Mouse (Mus musculus): ENCODE results near the gene Shank3. TPM values are rescaled to one million over a fixed set of nuclear protein-coding genes. Genes with fewer than 3 reads are reported as not detected.

The Shank3 gene
- polyA plus RNA-seq, 2 experiments = 0.39 to 2.1 TPM

DNA sequence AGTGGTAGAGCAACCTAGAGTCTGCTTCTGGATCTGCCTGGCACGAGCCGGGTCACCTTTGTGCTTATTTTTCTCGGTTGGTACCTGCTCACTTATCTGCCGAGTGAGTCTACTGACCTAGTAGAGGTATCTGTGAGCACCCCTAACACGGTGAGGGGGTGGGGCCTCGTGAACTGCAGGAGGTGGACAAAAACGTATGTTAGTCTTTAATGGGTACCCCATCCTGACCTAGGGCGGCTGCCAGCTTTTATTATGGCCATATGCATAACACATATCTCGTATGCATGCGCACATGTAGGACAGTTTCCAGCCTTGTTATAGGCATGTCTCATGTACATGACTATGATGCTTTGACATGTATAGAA lies 34.4 kb downstream of the Shank3 start:
- H3K9me3 ChIP-seq (ENCODE audit: control insufficient read depth, low read length) = no peaks in the 10 kb centered on the region
- H3K4me3 ChIP-seq (ENCODE audit: insufficient read depth in 1 of 2, low read depth in 2 of 2, low read length in 2 of 2) = no peak overlapping the region
- H3K36me3 ChIP-seq (replicated peaks; ENCODE audit: control insufficient read depth, insufficient read depth, low read depth) = no peaks in the 10 kb centered on the region
- H3K4me1 ChIP-seq (replicated peaks; ENCODE audit: control insufficient read depth in 2 of 2, insufficient read depth in 2 of 2, low read length in 1 of 2) = no peaks in the 10 kb centered on the region
- no peak overlapping the region for H3K27ac ChIP-seq
- H3K9ac ChIP-seq (replicated peaks) = no peak overlapping the region
- no peak for DNase-seq (ENCODE audit: low read depth in 3 of 3, low spot score in 3 of 3)
- H3K4me2 ChIP-seq (ENCODE audit: low read depth) = no peak overlapping the region
- TF ChIP-seq EP300 (IDR thresholded peaks at IDR 0.05; ENCODE audit: low read depth) = no peak
- TF ChIP-seq CTCF (IDR thresholded peaks at IDR 0.05; ENCODE audit: low read depth) = no peak
- H3K27me3 ChIP-seq (ENCODE audit: control insufficient read depth, insufficient read depth, low read length) = no peaks in the 10 kb centered on the region
- WGBS (ENCODE audit: insufficient replicate concordance) = 79% methylated on average over 10 of the region's 10 CpGs
- no peak for ATAC-seq (ENCODE audit: insufficient read depth)

GRCm38 (mm10) chr15:89544171-89544570 lies 44.7 kb downstream of the Shank3 start:
- Histone ChIP-seq H3K4me1 (replicated peaks; ENCODE audit: control insufficient read depth in 2 of 2, insufficient read depth in 2 of 2, low read length in 1 of 2) (no peaks in the 10 kb centered on the region), H3K4me3 (ENCODE audit: insufficient read depth in 1 of 2, low read depth in 2 of 2, low read length in 2 of 2) (no peak overlapping the region), H3K9me3 (ENCODE audit: control insufficient read depth, low read length) (no peaks in the 10 kb centered on the region), H3K4me2 (ENCODE audit: low read depth) (no peak overlapping the region), H3K27me3 (ENCODE audit: control insufficient read depth, insufficient read depth, low read length) (no peaks in the 10 kb centered on the region), H3K27ac (no peak overlapping the region), H3K9ac (replicated peaks) (no peak overlapping the region), H3K36me3 (replicated peaks; ENCODE audit: control insufficient read depth, insufficient read depth, low read depth) (no peaks in the 10 kb centered on the region)
- DNase-seq (ENCODE audit: low read depth in 3 of 3, low spot score in 3 of 3) (no peak), ATAC-seq (ENCODE audit: insufficient read depth) (no peak)
- TF ChIP-seq EP300 (IDR thresholded peaks at IDR 0.05; ENCODE audit: low read depth) = no peak
- no peak for TF ChIP-seq CTCF (IDR thresholded peaks at IDR 0.05; ENCODE audit: low read depth)
- 75% methylated on average over 7 of the region's 7 CpGs for WGBS (ENCODE audit: insufficient replicate concordance)

- WGBS (ENCODE audit: insufficient replicate concordance) = 62% methylated on average over 8 of the region's 8 CpGs
- H3K27ac ChIP-seq = no peak overlapping the region
- no peaks in the 10 kb centered on the region for H3K27me3 ChIP-seq (ENCODE audit: control insufficient read depth, insufficient read depth, low read length)
- no peaks in the 10 kb centered on the region for H3K9me3 ChIP-seq (ENCODE audit: control insufficient read depth, low read length)
- no peak for DNase-seq (ENCODE audit: low read depth in 3 of 3, low spot score in 3 of 3)
- H3K4me3 ChIP-seq (ENCODE audit: insufficient read depth in 1 of 2, low read depth in 2 of 2, low read length in 2 of 2) = no peak overlapping the region
- H3K9ac ChIP-seq (replicated peaks) = no peak overlapping the region
- TF ChIP-seq CTCF (IDR thresholded peaks at IDR 0.05; ENCODE audit: low read depth) (no peak), EP300 (IDR thresholded peaks at IDR 0.05; ENCODE audit: low read depth) (no peak)
- ATAC-seq (ENCODE audit: insufficient read depth) = no peak
- H3K4me2 ChIP-seq (ENCODE audit: low read depth) = no peak overlapping the region
- H3K4me1 ChIP-seq (replicated peaks; ENCODE audit: control insufficient read depth in 2 of 2, insufficient read depth in 2 of 2, low read length in 1 of 2) = no peaks in the 10 kb centered on the region
- H3K36me3 ChIP-seq (replicated peaks; ENCODE audit: control insufficient read depth, insufficient read depth, low read depth) = no peaks in the 10 kb centered on the region
These were observed 47.9 kb downstream of the Shank3 start for GRCm38 (mm10) chr15:89547321-89547720.

- H3K9ac ChIP-seq (replicated peaks) = no peak overlapping the region
- H3K4me1 ChIP-seq (replicated peaks; ENCODE audit: control insufficient read depth in 2 of 2, insufficient read depth in 2 of 2, low read length in 1 of 2) = no peaks in the 10 kb centered on the region
- WGBS (ENCODE audit: insufficient replicate concordance) = 81% methylated on average over 58 of the region's 58 CpGs
- H3K9me3 ChIP-seq (ENCODE audit: control insufficient read depth, low read length) = no peaks in the 10 kb centered on the region
- ATAC-seq (ENCODE audit: insufficient read depth) (no peak), DNase-seq (ENCODE audit: low read depth in 3 of 3, low spot score in 3 of 3) (no peak)
- no peak overlapping the region for H3K27ac ChIP-seq
- no peaks in the 10 kb centered on the region for H3K27me3 ChIP-seq (ENCODE audit: control insufficient read depth, insufficient read depth, low read length)
- H3K36me3 ChIP-seq (replicated peaks; ENCODE audit: control insufficient read depth, insufficient read depth, low read depth) = no peaks in the 10 kb centered on the region
- TF ChIP-seq EP300 (IDR thresholded peaks at IDR 0.05; ENCODE audit: low read depth) (no peak), CTCF (IDR thresholded peaks at IDR 0.05; ENCODE audit: low read depth) (no peak)
- no peak overlapping the region for H3K4me2 ChIP-seq (ENCODE audit: low read depth)
- no peak overlapping the region; a peak in 1 of 4 replicates for H3K4me3 ChIP-seq (ENCODE audit: insufficient read depth in 1 of 2, low read depth in 2 of 2, low read length in 2 of 2)
These were observed 48.6 kb downstream of the Shank3 start for GRCm38 (mm10) chr15:89547824-89548601.

- Histone ChIP-seq H3K4me2 (ENCODE audit: low read depth) (no peak overlapping the region), H3K9ac (replicated peaks) (no peak overlapping the region), H3K4me1 (replicated peaks; ENCODE audit: control insufficient read depth in 2 of 2, insufficient read depth in 2 of 2, low read length in 1 of 2) (no peaks in the 10 kb centered on the region), H3K36me3 (replicated peaks; ENCODE audit: control insufficient read depth, insufficient read depth, low read depth) (no peaks in the 10 kb centered on the region), H3K9me3 (ENCODE audit: control insufficient read depth, low read length) (no peaks in the 10 kb centered on the region), H3K27ac (no peak overlapping the region), H3K4me3 (ENCODE audit: insufficient read depth in 1 of 2, low read depth in 2 of 2, low read length in 2 of 2) (no peak overlapping the region), H3K27me3 (ENCODE audit: control insufficient read depth, insufficient read depth, low read length) (no peaks in the 10 kb centered on the region)
- TF ChIP-seq CTCF (IDR thresholded peaks at IDR 0.05; ENCODE audit: low read depth) = no peak
- TF ChIP-seq EP300 (IDR thresholded peaks at IDR 0.05; ENCODE audit: low read depth) = no peak
- ATAC-seq (ENCODE audit: insufficient read depth) (no peak), DNase-seq (ENCODE audit: low read depth in 3 of 3, low spot score in 3 of 3) (no peak)
- 80% methylated on average over 11 of the region's 11 CpGs for WGBS (ENCODE audit: insufficient replicate concordance)
These were observed 49.4 kb downstream of the Shank3 start for GRCm38 (mm10) chr15:89548837-89549236.
